Mouse (Mus musculus) T-helper 1 cell (primary cell): Measurements from ENCODE around the gene Gm9844.

Experiments
- in situ Hi-C: fragments of 300-600 bp; cut with MboI, MseI; formaldehyde crosslinking; loops from one replicate; pipeline ENCODE4 v1.15.1; 2025; ENCODE audit warnings: high pct_unique_total_duplicates

Gm9844 gene

DNA sequence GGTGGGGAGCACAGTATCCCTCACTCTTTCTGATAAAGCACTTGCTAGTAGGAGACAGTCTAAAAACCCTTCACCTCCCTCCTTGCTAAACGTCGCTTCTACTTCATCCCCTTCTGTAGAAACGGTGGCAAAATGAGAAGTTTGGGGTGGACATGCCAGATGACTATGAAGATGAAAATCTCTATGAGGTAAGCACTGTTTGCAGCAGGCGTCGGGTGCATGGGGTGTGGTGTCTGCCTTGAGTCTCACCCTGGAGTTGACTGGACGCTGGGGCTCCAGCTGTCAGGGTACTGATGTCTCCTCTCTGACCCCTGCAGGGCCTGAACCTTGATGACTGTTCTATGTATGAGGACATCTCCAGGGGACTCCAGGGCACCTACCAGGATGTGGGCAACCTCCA is 39.1 kb downstream of the Gm9844 start:
- in situ Hi-C loops: loop anchor here (10.0 kb wide), 1 partner anchor 496 kb away; no protein-coding TSS in a partner anchor

DNA sequence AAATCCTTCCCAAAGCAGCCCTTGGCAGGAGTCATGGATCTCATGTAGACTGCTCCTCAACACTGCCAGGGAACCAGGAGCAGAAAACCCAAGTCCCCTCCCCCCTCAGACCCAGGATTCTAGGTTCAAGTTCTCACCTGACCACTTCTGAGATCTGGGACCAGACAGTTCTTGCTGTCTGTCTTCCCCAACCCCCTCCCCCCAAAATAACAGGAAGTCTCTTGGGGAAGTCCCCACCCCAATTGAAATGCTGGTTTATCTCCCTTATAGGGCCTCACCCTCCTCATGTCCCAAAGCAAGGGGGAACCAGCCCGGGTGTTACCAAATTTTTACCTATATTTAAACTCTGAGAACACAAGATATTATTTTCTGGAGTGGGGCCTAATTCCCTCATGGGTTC is 39.8 kb downstream of the Gm9844 start:
- in situ Hi-C loops: loop anchor here (10.0 kb wide), 1 partner anchor 497 kb away; no protein-coding TSS in a partner anchor

DNA sequence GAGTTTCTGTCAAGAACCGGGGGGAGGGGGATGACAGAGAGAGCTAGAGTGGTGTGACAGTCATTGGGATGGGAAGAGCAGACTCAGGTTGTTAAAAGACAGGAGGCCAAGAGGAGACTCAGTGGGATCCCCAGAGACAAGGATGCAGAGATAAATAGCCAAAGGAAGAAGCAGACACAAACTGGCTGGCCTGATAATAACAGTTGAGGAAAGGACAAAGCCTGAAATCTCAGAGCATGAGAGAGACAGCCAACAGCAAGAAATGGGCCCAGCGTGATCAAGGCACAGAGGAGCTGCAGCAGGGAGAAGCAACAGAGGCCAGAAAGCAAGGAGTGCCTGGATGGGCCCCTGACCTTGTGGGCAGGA is 40.2 kb downstream of the Gm9844 start:
- in situ Hi-C loops: loop anchor here (10.0 kb wide), 1 partner anchor 497 kb away; no protein-coding TSS in a partner anchor

DNA sequence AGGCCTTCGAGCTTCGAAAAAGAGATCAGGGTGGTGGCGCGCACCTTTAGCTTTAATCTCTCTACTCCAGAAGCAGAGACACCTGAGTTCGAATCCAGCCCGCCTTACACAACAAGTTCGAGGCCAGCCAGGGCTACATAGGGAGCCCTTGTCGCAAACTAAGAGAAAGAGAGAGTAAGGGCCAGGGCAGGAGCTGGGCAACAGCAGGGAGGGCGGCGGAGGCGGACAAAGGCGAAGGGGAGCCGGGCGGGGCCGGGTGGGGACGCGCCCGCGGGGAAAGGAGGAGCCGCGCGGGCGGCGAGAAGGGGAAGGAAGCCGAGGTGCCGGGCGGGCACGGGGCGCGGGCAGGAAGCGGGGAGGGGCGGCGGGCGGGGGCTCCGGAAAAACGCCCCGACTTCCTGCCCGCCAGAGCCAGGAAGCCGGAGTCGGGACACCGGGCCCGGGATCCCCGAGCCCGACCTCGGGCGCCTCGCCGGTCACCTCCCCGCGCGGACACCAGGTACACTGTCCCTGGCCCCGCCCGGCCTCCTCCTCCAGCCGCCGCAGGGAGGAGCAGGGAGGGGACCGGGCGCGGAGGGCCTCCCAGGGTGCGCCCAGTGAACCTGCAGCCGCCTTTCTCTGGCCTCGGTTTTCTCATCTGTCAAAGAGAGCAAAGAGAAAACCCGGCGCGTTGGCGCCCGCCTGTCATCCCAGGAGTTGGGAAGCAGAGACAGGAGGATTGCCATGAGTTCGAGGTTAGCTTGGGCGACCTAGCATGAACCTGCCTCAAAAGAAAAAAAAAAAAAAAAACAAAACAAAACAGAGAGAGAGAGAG is 40.8 kb downstream of the Gm9844 start, which contains the start of gene Arhgef1:
Gene Arhgef1, plus strand, starts transcription at position 283 of the 814 bp plus-strand sequence.
- in situ Hi-C loops: loop anchor here (10.0 kb wide), 1 partner anchor 498 kb away; no protein-coding TSS in a partner anchor

DNA sequence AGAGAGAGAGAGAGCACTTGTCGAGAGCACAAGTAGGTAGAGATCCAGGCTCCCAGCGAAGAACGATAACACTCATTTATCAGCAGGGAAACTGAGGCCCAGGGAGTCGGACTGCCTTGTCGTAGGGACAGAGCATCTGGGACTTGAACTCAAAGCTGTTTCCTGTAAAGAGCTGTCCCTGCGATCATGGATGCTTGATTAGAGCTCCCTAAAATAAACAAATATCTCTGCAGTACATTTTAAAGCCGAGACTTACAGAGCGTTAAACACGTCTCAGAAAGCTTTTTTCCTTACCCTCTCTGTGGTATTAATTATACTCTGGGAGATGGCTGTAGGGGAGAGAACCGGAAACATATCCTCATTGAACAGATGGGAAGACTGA is 41.4 kb downstream of the Gm9844 start:
- in situ Hi-C loops: loop anchor here (10.0 kb wide), 1 partner anchor 499 kb away; no protein-coding TSS in a partner anchor

DNA sequence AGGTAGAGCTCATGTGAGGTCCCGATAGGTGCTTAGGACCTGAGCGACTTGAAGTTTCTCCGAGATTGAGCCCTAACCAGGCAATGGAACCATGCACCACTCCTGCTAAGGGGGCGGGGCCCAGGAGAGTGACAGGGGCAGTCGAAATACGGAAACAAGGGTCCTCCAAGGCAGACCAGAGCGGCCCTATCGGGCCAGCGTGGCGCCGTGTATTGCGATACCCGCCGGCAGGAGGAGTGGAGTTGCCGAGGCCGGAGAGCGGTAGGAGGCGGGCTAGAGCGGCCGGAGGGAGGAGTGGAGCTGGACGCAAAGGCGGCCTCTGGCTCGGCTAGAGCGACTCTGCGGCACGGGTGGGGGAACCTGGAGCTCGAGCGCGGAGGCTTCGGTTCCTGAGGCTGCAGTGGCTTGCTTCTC is 42.1 kb downstream of the Gm9844 start:
- in situ Hi-C loops: loop anchor here (10.0 kb wide), 1 partner anchor 499 kb away; no protein-coding TSS in a partner anchor

DNA sequence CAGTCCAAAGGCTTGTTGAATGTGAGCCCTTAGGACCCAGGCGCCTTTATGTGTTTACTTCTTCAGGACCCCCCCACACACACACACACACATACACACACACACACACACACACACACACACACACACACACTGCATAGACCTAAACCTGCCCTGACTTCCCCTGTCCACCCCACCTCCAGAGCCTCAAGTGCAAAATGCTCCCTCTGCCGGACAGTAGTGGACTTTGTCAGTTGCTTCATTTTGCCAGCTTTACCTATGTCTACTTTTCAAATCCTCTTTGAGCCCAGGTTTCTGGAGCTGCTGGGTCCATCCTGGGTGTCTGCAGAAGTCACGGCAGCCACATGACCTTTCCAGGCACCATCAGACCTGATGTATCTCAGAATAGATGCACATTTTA is 42.9 kb downstream of the Gm9844 start:
- in situ Hi-C loops: loop anchor here (10.0 kb wide), 1 partner anchor 500 kb away; no protein-coding TSS in a partner anchor

DNA sequence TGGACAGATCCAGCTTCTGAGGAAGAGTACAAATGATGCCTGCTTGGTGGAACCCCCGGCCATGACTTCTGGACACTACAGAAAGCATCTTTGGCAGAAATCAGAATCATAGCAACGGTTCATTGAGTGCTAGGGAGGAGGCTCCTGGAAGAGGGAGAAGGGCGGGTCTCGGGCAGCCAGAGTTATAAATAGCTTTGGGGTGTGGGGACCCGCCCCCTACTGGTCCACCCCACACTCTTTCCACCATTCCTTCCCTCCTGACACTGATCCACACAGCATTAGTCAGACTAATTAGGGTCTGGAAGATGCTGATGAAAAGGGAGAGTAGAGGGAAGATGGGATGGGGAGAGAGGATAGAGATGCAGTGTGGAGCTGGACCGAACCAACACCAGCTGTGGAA is 44.5 kb downstream of the Gm9844 start:
- in situ Hi-C loops: loop anchor here (10.0 kb wide), 1 partner anchor 502 kb away; no protein-coding TSS in a partner anchor

DNA sequence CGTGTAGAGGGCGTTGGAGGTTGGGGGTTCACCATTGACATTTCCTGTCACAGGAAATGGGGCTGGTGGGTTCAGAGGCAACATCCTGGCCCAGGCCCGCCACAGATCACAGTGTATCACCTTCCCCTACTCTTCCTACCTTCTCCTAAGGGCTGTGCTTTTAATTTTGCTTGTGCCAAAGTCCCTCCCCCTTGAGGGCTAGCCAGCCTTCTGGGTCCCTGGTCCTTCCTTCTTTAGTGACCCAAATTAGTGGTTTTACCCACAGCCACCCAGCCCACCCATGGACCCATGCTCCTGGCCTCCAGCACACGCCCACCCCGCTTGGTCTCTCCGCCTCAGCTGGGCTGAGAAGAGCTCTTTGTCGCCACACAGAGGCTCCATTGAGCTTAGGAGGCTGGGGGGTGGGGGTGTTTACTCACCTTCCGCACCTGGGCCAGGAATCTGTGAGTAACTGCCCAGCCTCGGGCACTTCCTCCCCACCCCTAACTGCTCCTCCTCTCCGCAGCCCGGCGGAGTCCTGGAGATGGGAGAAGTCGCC is 45.3 kb downstream of the Gm9844 start:
- in situ Hi-C loops: loop anchor here (10.0 kb wide), 1 partner anchor 502 kb away; no protein-coding TSS in a partner anchor
